Mouse (Mus musculus): Measurements from ENCODE around the gene Hrc.

DNA sequence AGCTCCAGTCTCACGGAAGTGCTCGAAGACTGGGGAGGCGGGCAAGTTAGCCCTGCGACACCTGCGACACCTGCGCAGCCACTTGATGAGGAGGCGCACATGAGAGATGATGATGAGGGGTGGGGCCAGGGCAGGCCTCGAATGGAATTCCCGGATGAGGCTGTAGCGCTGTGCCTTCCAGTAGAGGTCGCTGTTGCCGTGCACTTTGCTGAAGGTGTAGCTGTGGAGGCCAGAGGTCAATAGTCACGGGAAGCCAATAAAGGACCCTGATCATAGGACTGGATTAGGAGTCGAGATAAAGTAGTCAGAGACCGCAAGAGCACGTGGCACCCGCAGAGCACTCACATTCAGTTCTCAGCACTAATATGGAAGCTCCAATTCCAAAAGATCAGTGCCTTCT lies 29.8 kb upstream of the Hrc start:
- TF ChIP-seq POLR2A (IDR thresholded peaks at IDR 0.05; ENCODE audit: control insufficient read depth, extremely low read depth, insufficient read depth, low read length, poor library complexity) (no peak), CTCF (IDR thresholded peaks at IDR 0.05; ENCODE audit: borderline replicate concordance, control insufficient read depth, extremely low read depth, insufficient read depth, low read length, poor library complexity) (peak; percentile 69; the same call in 1 of the 2 replicates)

Measured in thymus, adult 2 months (tissue).